ENCODE assay signal across 8 mouse cellular contexts in genomic region chr7:126584506-126584977, GRCm38 (mm10). TPM values are rescaled to one million over a fixed set of nuclear protein-coding genes. Genes with fewer than 3 reads are reported as not detected.
DNase-seq lines count a peak whose midpoint lies in the region; ATAC-seq and TF ChIP-seq lines count a peak whose summit lies in the region.

TSS of gene Apobr (plus strand) at chr7:126584942.

- H3K27me3 ChIP-seq in heart, embryonic 15.5 days: peaks cover 21% of the 10 kb centered on the region
- no peaks in the 10 kb centered on the region for H3K27me3 ChIP-seq in liver, embryonic 16.5 days (ENCODE audit: control insufficient read depth, insufficient read depth, low read depth, low read length)
- H3K27me3 ChIP-seq in small intestine, adult 2 months (ENCODE audit: control insufficient read depth, insufficient read depth, low read length): no peaks in the 10 kb centered on the region

- H3K9me3 ChIP-seq in ES-E14 (ENCODE audit: control insufficient read depth, insufficient read depth, low read depth, low read length): no peaks in the 10 kb centered on the region
- H3K9me3 ChIP-seq in heart, embryonic 15.5 days (replicated peaks): no peaks in the 10 kb centered on the region
- no peaks in the 10 kb centered on the region for H3K9me3 ChIP-seq in liver, embryonic 16.5 days (replicated peaks; ENCODE audit: control insufficient read depth, low read length)

- no peak for ATAC-seq in heart, embryonic 15.5 days (replicated peaks; ENCODE audit: insufficient number of reproducible peaks, insufficient read depth, low FRiP score, low read depth)
- ATAC-seq in liver, embryonic 16.5 days (ENCODE audit: low read depth): 0 out of 2 replicates have a peak, but pooled peaks have one; percentile 17

- H3K4me1 ChIP-seq in ES-E14 (ENCODE audit: control insufficient read depth in 2 of 2, insufficient read depth in 2 of 2, low read length in 2 of 2, poor library complexity in 1 of 2): peaks cover 0 to 13% of the 10 kb centered on the region in 2 experiments; a peak in 1 of 4 replicates
- H3K4me1 ChIP-seq in heart, embryonic 15.5 days (replicated peaks): peaks cover 14% of the 10 kb centered on the region; the same call in 1 of the 2 replicates
- H3K4me1 ChIP-seq in liver, embryonic 16.5 days (ENCODE audit: control insufficient read depth, low read depth, low read length): peaks cover 5% of the 10 kb centered on the region; the same call in 1 of the 2 replicates
- H3K4me1 ChIP-seq in small intestine, adult 2 months (ENCODE audit: control insufficient read depth, insufficient read depth, insufficient read length, low read length): peaks cover 10% of the 10 kb centered on the region

- in situ Hi-C loops in ES-E14 (cut with MboI; ENCODE audit: low sequenced_read_pairs in 2 of 2, unreplicated experiment in 2 of 2): no loop called here

- 68% methylated on average over 8 of the region's 8 CpGs for WGBS in heart, embryonic 15.5 days
- 24% methylated on average over 8 of the region's 8 CpGs for WGBS in liver, embryonic 16.5 days (ENCODE audit: insufficient replicate concordance)
- WGBS in small intestine, adult 2 months: 71% methylated on average over 8 of the region's 8 CpGs

- TF ChIP-seq POLR2A in small intestine, adult 2 months (IDR thresholded peaks at IDR 0.05; ENCODE audit: low read depth, low read length): no peak

- 0 out of 2 replicates have a peak, but pooled peaks cover 3% of the 10 kb centered on the region for H3K36me3 ChIP-seq in ES-E14 (ENCODE audit: control insufficient read depth, insufficient read depth, low read length, poor library complexity, severe bottlenecking)
- H3K36me3 ChIP-seq in heart, embryonic 15.5 days: no peaks in the 10 kb centered on the region; the same call in 1 of the 2 replicates
- H3K36me3 ChIP-seq in liver, embryonic 16.5 days (ENCODE audit: control insufficient read depth, insufficient read depth): no peaks in the 10 kb centered on the region
- no peaks in the 10 kb centered on the region for H3K36me3 ChIP-seq in small intestine, adult 2 months (ENCODE audit: control insufficient read depth, insufficient read depth, low read length)

- DNase-seq in B cell, adult 2 months: peak; percentile 20 to 28
- DNase-seq in ES-E14 (ENCODE audit: low read depth, low spot score): no peak
- no peak for DNase-seq in right cerebral cortex, adult 2 months (ENCODE audit: low spot score in 2 of 2)
- DNase-seq in kidney, adult 8-10 months: no peak
- DNase-seq in gastrocnemius, postnatal 25 days: no peak

- peak within 1 kb of the TSS; percentile 4; the same call in 1 of the 2 replicates for H3K9ac ChIP-seq in ES-E14 (ENCODE audit: insufficient read depth, low read depth, low read length, poor library complexity, severe bottlenecking)
- no peak within 1 kb of the TSS for H3K9ac ChIP-seq in heart, embryonic 15.5 days
- no peak within 1 kb of the TSS for H3K9ac ChIP-seq in liver, embryonic 16.5 days (ENCODE audit: low read depth, low read length)

- H3K4me3 ChIP-seq in ES-E14 (ENCODE audit: insufficient read depth in 1 of 2, low read depth in 1 of 2, low read length in 2 of 2, poor library complexity in 1 of 2, severe bottlenecking in 1 of 2): peak within 1 kb of the TSS; percentile 74
- peak within 1 kb of the TSS; percentile 67 for H3K4me3 ChIP-seq in heart, embryonic 15.5 days
- H3K4me3 ChIP-seq in liver, embryonic 16.5 days (ENCODE audit: low read depth, low read length): peak within 1 kb of the TSS; percentile 64
- peak within 1 kb of the TSS; percentile 39 for H3K4me3 ChIP-seq in small intestine, adult 2 months (ENCODE audit: low read depth, low read length)

- H3K27ac ChIP-seq in ES-E14 (ENCODE audit: insufficient read depth, low read depth, low read length, poor library complexity, severe bottlenecking): no peak within 1 kb of the TSS
- H3K27ac ChIP-seq in heart, embryonic 15.5 days: 0 out of 2 replicates have a peak within 1 kb of the TSS, but pooled peaks have one; percentile 83
- H3K27ac ChIP-seq in liver, embryonic 16.5 days (ENCODE audit: low read length): peak within 1 kb of the TSS; percentile 30
- H3K27ac ChIP-seq in small intestine, adult 2 months (ENCODE audit: insufficient read depth, low read depth, low read length): peak within 1 kb of the TSS; percentile 85

- H3K4me2 ChIP-seq in heart, embryonic 15.5 days: peak within 1 kb of the TSS; percentile 91
- H3K4me2 ChIP-seq in liver, embryonic 16.5 days (ENCODE audit: low read depth, low read length): peak within 1 kb of the TSS; percentile 91; the same call in 1 of the 2 replicates

- no peak for TF ChIP-seq CTCF in small intestine, adult 2 months (IDR thresholded peaks at IDR 0.05; ENCODE audit: extremely low read depth, insufficient read length, insufficient replicate concordance, low read depth, low read length)

TF ChIP-seq in ES-E14, 5 proteins besides CTCF, POLR2A, EP300 and RAD21:
- TF ChIP-seq HCFC1 (IDR thresholded peaks at IDR 0.05; ENCODE audit: borderline replicate concordance, insufficient read depth, low read length) (no peak), MAFK (IDR thresholded peaks at IDR 0.05; ENCODE audit: insufficient read depth, low read depth, low read length) (no peak), ZNF384 (IDR thresholded peaks at IDR 0.05; ENCODE audit: low read depth, low read length) (no peak), CHD2 (IDR thresholded peaks at IDR 0.05; ENCODE audit: low read depth, low read length) (no peak), ZC3H11A (IDR thresholded peaks at IDR 0.05; ENCODE audit: borderline replicate concordance, low read depth, low read length) (no peak)
TF ChIP-seq in ES-E14: peak in this region for 0.

RNA-seq across cellular contexts. Expression of gene Apobr, which starts in this region (rescaled TPM):
- 2.3 and 2.6 TPM in 2 replicates for total RNA-seq in ES-E14 (2012; rRNA removed)
- 0.34 and 0.81 TPM in 2 replicates for polyA plus RNA-seq in heart, embryonic 15.5 days (2015; fragmentation: Nextera tagmentation; extraction: Ambion mirVana)
- 2.3 and 2.4 TPM in 2 replicates for polyA plus RNA-seq in liver, embryonic 16.5 days (2015; fragmentation: Nextera tagmentation; extraction: Ambion mirVana)
- polyA plus RNA-seq in small intestine, adult 2 months (2012; rRNA removed): 2.3 TPM in 2 replicates
- total RNA-seq in gastrocnemius, postnatal 25 days (2021): under 1 TPM; 0.26 to 0.59 TPM

Comparison
In these comparisons a context has a peak if more than half of its experiments do, and no peak if none do; other contexts are left out.
1. DNase-seq: peak in B cell, adult 2 months (2 of 2); none in ES-E14 (single experiment), right cerebral cortex, adult 2 months (0 of 2), kidney, adult 8-10 months (0 of 2) and gastrocnemius, postnatal 25 days (single experiment).
2. Peak in every context shown above with its lines, with median percentiles within 50 percentile points of each other: H3K4me3 ChIP-seq.